Mouse (Mus musculus) hindbrain, embryonic 14.5 days (tissue): Measurements from ENCODE around the gene Il1r1. TPM values are rescaled to one million over a fixed set of nuclear protein-coding genes. Genes with fewer than 3 reads are reported as not detected.

Experiments
- ATAC-seq: fragments of 200-750 bp; cut with Nextera tagmentation; 2 replicates; pipeline ENCODE4 v1.8.0; 2017; ENCODE audit warnings: moderate number of reproducible peaks, mild to moderate bottlenecking, moderate TSS enrichment, moderate library complexity; ENCODE audit not compliant: low FRiP score
- DNase-seq: peaks from one replicate; pipeline ENCODE4 v3.0.0-alpha.2; 2015; ENCODE audit warnings: low spot score
- H3K27ac ChIP-seq: fragments of 300-500 bp; sonication (generic); 2 replicates; pipeline ENCODE4 v1.5.1; 2014; ENCODE audit warnings: mild to moderate bottlenecking, moderate library complexity
- H3K27me3 ChIP-seq: fragments of 300-500 bp; sonication (generic); 2 replicates; pipeline ENCODE4 v1.6.1; 2014; ENCODE audit warnings: mild to moderate bottlenecking, low read length, mixed read lengths; ENCODE audit not compliant: control insufficient read depth, insufficient read depth
- H3K36me3 ChIP-seq: fragments of 300-500 bp; sonication (generic); replicated peaks from 2 replicates; pipeline ENCODE4 v1.6.1; 2014; ENCODE audit not compliant: control insufficient read depth, insufficient read depth
- H3K4me1 ChIP-seq: fragments of 300-500 bp; sonication (generic); replicated peaks from 2 replicates; pipeline ENCODE4 v1.6.1; 2014; ENCODE audit warnings: antibody characterized with exemption, low read length, mixed read lengths; ENCODE audit not compliant: control insufficient read depth, insufficient read depth
- H3K4me2 ChIP-seq: fragments of 300-500 bp; sonication (generic); replicated peaks from 2 replicates; pipeline ENCODE4 v1.6.1; 2014; ENCODE audit warnings: mild to moderate bottlenecking, moderate library complexity
- H3K4me3 ChIP-seq: fragments of 300-500 bp; sonication (generic); replicated peaks from 2 replicates; pipeline ENCODE4 v1.5.1; 2014; ENCODE audit warnings: mild to moderate bottlenecking, low read length
- H3K9ac ChIP-seq: fragments of 300-500 bp; sonication (generic); 2 replicates; pipeline ENCODE4 v1.6.1; 2014
- H3K9me3 ChIP-seq: fragments of 300-500 bp; sonication (generic); 2 replicates; pipeline ENCODE4 v1.6.1; 2016; ENCODE audit warnings: low read length; ENCODE audit not compliant: control insufficient read depth
- WGBS: fragments of 180-500 bp; shearing (Covaris S2); extraction: QIAGEN DNeasy Blood & Tissue Kit; methylation state at CpG from one replicate; pipeline ENCODE4 v1.1.7; 2014; 5-methylcytosine and 5-hydroxymethylcytosine counted together
- polyA plus RNA-seq: library from polyadenylated mRNA; unstranded; fragments of >200 nt; fragmentation: Nextera tagmentation; extraction: Ambion mirVana; gene quantifications from 2 replicates; pipeline ENCODE4 v1.2.1, GENCODE M21; 2014

Gene Il1r1
- polyA plus RNA-seq, 1 experiment from 2014 or later = 0.66 TPM

DNA sequence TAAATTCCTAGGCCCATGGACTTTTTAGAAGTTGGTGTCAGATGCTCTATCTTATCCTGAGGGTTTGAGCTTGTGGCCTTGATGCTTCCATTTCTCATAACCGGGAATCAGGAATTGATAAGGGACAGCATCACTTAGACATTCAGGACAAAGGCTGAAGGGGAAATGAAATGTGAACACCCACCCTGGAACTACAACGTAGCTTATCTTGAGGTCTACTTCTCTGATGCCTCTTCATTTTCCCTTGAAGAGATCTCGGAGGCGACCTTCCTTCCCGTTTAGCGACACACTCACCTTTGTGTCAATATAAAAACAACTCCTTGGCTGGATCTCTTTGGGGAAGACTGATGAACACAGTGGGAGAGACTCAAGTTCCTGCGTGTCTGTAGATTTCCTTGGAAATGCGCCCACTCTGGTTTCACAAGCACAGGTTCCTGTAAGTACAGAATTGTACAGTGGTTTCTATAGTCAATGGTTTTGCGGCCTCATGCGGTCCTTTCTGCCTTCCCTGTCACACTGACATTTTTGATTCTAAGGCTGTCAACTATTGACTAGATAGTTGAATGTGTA lies 46.7 kb downstream of the Il1r1 start:
- ATAC-seq (no peak), DNase-seq (no peak)
- no peak overlapping the region for H3K4me3 ChIP-seq
- H3K4me2 ChIP-seq = no peak overlapping the region
- no peaks in the 10 kb centered on the region for H3K27me3 ChIP-seq
- H3K27ac ChIP-seq = no peak overlapping the region
- no peak overlapping the region for H3K9ac ChIP-seq
- H3K4me1 ChIP-seq = peaks cover 1% of the 10 kb centered on the region
- no peaks in the 10 kb centered on the region for H3K9me3 ChIP-seq
- H3K36me3 ChIP-seq = no peaks in the 10 kb centered on the region
- WGBS = 93% methylated on average over 10 of the region's 10 CpGs

DNA sequence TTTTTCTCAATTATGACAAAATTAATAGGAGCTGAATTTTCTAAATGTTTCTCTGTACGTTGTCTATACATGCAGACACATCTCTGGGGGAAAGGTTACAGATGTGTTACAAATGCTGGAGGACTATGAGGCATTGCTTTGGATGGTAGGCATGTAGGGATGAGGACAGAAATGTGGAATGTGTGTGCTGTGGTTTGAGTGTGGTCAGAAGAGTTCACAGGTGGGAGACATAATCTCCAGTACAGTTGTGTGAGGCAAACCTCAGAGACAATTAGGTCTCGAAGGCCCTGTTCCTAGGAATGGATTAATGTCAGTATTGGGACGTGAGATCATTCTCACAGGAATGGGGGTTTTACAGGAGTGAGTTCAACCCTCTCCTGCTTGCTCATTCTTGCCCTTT lies 47.3 kb downstream of the Il1r1 start:
- 79% methylated on average over 3 of the region's 3 CpGs for WGBS
- Histone ChIP-seq H3K27ac (no peak overlapping the region), H3K9ac (no peak overlapping the region), H3K9me3 (no peaks in the 10 kb centered on the region), H3K27me3 (no peaks in the 10 kb centered on the region), H3K4me2 (no peak overlapping the region), H3K4me3 (no peak overlapping the region), H3K4me1 (no peaks in the 10 kb centered on the region), H3K36me3 (no peaks in the 10 kb centered on the region)
- DNase-seq = no peak
- no peak for ATAC-seq

DNA sequence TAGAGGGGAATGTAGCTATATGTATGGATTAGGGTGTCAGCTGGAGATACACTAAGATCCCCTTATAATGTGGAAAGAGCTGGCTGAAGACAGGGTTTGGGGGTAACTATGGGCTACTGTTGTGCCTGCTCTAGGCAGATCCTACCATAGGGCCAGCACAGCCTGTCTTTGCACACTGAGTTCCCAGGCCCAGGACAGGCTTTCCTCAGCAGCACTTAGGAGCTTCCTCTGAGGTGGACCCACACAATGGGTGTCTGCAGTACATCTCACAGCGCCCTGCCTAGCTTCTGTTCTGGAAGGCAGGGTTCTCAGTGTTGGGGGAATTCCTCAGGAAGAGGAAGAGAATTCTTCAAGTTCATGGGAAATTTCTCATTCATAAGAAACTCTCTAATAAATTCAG lies 48.6 kb downstream of the Il1r1 start:
- Histone ChIP-seq H3K4me1 (no peaks in the 10 kb centered on the region), H3K9ac (no peak overlapping the region), H3K4me3 (no peak overlapping the region), H3K4me2 (no peak overlapping the region), H3K36me3 (no peaks in the 10 kb centered on the region), H3K27me3 (no peaks in the 10 kb centered on the region), H3K9me3 (no peaks in the 10 kb centered on the region), H3K27ac (no peak overlapping the region)
- DNase-seq (no peak), ATAC-seq (no peak)
- WGBS = 89% methylated on average over 1 of the region's 1 CpGs

DNA sequence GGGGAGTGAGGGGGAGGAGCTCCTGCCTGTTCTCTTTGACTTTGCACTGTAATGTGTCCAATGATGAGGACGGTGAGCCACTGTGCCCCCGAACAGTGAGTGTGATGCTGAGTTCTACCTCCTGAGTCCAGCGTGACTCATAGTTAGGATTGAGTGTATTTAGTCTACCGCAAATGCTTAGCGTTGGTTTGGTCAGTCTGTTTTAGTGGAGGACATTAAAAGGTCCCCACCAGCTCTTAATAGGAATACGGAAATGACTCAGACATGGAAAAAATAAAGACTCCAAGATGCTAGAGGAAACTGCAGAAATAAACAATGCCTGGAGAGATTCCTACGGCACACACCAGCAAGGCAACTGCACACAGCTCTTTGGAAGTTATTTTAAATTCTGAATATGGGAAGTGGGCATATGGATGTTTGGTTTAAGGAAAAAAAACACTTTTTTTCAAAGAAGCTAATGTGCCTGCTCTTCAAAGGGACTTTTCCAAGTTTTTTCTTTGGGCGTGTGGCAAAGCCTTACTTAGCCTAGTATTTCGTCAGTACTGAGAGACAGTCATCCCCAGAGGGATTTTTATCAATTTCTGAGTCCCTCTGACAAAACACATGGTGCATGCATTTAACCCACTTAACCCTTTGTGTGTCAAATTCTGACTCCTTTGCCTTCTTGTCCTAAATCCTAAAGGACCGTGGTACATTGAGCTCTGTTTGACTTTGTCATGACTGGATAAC lies 50.6 kb downstream of the Il1r1 start:
- no peak overlapping the region for H3K4me2 ChIP-seq
- no peak overlapping the region for H3K27ac ChIP-seq
- H3K27me3 ChIP-seq = no peaks in the 10 kb centered on the region
- no peak overlapping the region for H3K9ac ChIP-seq
- H3K36me3 ChIP-seq = no peaks in the 10 kb centered on the region
- H3K4me1 ChIP-seq = no peaks in the 10 kb centered on the region
- H3K4me3 ChIP-seq = no peak overlapping the region
- WGBS = 77% methylated on average over 10 of the region's 10 CpGs
- no peaks in the 10 kb centered on the region for H3K9me3 ChIP-seq
- DNase-seq (no peak), ATAC-seq (no peak)

DNA sequence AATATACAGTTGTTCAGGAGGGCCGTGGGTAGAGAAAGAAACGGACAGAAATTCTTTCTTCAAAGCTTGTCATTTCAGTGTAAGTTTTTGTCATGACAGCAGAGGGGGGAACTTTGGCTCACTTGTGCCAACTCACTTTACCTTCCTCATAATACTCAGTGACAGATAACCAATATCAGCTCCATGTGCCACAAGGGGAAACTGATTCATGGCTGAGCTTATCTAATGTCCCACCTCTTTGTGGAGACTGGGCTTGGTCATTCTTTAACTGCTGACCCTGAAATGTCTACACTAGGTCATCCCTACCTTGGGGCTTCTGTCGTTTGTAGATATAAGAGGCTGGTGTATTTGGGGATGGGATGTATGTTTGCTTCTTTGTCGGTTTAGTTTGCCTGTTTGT lies 53.1 kb downstream of the Il1r1 start:
- Histone ChIP-seq H3K36me3 (no peaks in the 10 kb centered on the region), H3K9ac (no peak overlapping the region), H3K4me3 (no peak overlapping the region), H3K27ac (no peak overlapping the region), H3K27me3 (no peaks in the 10 kb centered on the region), H3K9me3 (no peaks in the 10 kb centered on the region), H3K4me1 (no peaks in the 10 kb centered on the region), H3K4me2 (no peak overlapping the region)
- ATAC-seq (no peak), DNase-seq (no peak)
- 94% methylated on average over 4 of the region's 4 CpGs for WGBS

DNA sequence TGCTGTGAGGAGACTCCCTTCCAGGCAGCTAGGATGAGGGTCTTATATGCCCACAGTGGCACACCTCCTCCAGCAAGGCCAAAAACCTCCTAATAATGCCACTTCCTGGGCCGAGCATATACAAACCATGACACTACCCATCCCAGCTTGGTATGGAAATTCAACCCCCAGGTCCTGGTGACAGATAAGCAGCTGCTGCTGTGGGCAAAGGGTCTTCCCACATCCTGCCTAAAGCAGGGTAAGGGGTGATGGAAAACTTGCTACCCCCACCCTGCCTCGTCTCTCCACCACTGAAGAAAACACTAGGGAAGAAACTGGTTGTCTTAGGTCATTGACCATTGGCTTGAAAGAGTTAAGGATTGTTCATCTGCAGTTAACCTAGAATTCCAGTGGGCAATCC lies 53.8 kb downstream of the Il1r1 start:
- Histone ChIP-seq H3K9me3 (no peaks in the 10 kb centered on the region), H3K4me2 (no peak overlapping the region), H3K27ac (no peak overlapping the region), H3K9ac (no peak overlapping the region), H3K4me3 (no peak overlapping the region), H3K36me3 (no peaks in the 10 kb centered on the region), H3K27me3 (no peaks in the 10 kb centered on the region), H3K4me1 (no peaks in the 10 kb centered on the region)
- no peak for DNase-seq
- WGBS = 95% methylated on average over 2 of the region's 2 CpGs
- ATAC-seq = no peak

DNA sequence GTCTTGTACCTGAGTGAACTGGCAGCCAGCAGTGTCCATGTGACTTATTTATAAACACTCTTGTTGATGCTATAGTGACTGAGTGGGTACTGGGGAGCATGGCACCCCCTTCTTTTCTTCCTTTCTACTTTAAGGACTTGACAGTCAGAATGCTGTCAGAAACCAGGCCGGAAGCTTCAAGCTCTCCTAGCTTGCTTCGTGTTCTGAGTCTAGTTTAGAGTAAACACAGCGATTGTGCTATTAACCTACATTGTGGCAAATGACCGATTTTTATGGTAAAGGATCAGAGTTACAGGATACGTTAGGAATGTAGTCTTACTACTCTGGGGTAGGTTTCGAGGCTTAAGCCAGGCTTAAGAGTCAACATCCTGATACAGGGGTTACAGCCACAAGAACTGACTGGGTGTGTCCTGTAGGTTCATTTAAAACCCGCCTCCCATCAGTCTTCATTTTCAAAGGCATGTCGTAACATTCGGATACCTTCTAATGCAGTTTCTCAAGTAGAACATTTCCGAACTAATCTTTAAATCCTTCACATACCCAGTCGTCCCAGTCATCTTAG lies 54.4 kb downstream of the Il1r1 start:
- Histone ChIP-seq H3K4me2 (no peak overlapping the region), H3K36me3 (no peaks in the 10 kb centered on the region), H3K27ac (no peak overlapping the region), H3K4me3 (no peak overlapping the region), H3K9ac (no peak overlapping the region), H3K9me3 (no peaks in the 10 kb centered on the region), H3K27me3 (no peaks in the 10 kb centered on the region), H3K4me1 (no peaks in the 10 kb centered on the region)
- no peak for ATAC-seq
- 90% methylated on average over 11 of the region's 11 CpGs for WGBS
- no peak for DNase-seq

DNA sequence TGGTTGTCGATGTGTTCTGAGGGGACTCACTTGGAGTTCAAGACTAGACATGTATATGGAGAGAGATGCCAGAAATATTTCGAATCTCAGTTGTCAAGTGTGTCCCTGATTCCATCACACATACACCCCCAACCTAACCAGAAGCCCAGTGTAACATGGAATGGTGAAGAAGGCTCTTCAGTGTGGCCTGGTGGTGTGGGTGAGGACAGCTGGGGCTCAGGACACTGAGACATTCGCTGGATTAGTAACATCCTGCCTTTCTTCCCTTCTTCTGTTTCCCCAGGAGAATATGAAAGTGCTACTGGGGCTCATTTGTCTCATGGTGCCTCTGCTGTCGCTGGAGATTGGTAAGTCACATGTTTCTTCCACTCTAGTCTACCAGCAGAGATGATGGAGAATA lies 57.1 kb downstream of the Il1r1 start:
- no peaks in the 10 kb centered on the region for H3K4me1 ChIP-seq
- H3K36me3 ChIP-seq = no peaks in the 10 kb centered on the region
- no peak overlapping the region for H3K4me2 ChIP-seq
- no peak for DNase-seq
- H3K9ac ChIP-seq = no peak overlapping the region
- no peak for ATAC-seq
- no peaks in the 10 kb centered on the region for H3K9me3 ChIP-seq
- H3K4me3 ChIP-seq = no peak overlapping the region
- H3K27me3 ChIP-seq = no peaks in the 10 kb centered on the region
- no peak overlapping the region for H3K27ac ChIP-seq
- WGBS = 69% methylated on average over 4 of the region's 4 CpGs

DNA sequence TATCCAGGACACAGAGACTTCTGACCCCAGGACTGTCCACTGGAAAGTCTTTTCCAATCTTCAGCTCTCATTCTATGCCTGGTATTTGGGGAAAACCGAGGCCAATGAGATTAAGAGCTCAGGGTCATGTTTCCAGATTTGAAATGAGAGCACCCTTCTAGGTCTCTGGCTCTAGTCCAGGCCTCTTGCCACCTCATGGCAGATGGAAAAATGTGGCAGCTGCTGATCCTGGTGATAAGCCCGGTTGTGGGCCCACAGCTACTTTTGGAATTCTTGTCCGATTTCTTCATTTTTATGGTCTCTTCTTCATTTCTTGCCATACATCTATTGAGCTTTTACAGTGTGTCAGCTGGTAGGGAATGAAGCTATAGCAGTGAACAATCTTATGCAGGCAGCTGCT lies 57.5 kb downstream of the Il1r1 start:
- no peak for ATAC-seq
- H3K4me2 ChIP-seq = no peak overlapping the region
- H3K9me3 ChIP-seq = no peaks in the 10 kb centered on the region
- H3K36me3 ChIP-seq = no peaks in the 10 kb centered on the region
- H3K27me3 ChIP-seq = no peaks in the 10 kb centered on the region
- H3K27ac ChIP-seq = no peak overlapping the region
- no peak overlapping the region for H3K4me3 ChIP-seq
- H3K4me1 ChIP-seq = no peaks in the 10 kb centered on the region
- WGBS = 93% methylated on average over 3 of the region's 3 CpGs
- DNase-seq = no peak
- no peak overlapping the region for H3K9ac ChIP-seq
